Mouse (Mus musculus) stomach, embryonic 16.5 days (tissue): Measurements from ENCODE around the gene 5730522E02Rik. TPM values are rescaled to one million over a fixed set of nuclear protein-coding genes. Genes with fewer than 3 reads are reported as not detected.

Experiments
- ATAC-seq: fragments of 200-750 bp; cut with Nextera tagmentation; 2 replicates; pipeline ENCODE4 v1.8.0; 2017; ENCODE audit warnings: moderate number of reproducible peaks, moderate TSS enrichment; ENCODE audit not compliant: insufficient read depth, low FRiP score
- H3K27ac ChIP-seq: fragments of 300-500 bp; sonication (generic); 2 replicates; pipeline ENCODE4 v1.5.1; 2014; ENCODE audit warnings: low read length
- H3K27me3 ChIP-seq: fragments of 300-500 bp; sonication (generic); 2 replicates; pipeline ENCODE4 v1.6.1; 2014; ENCODE audit warnings: low read length, control low read depth, mixed read lengths; ENCODE audit not compliant: control insufficient read depth, insufficient read depth
- H3K36me3 ChIP-seq: fragments of 300-500 bp; sonication (generic); 2 replicates; pipeline ENCODE4 v1.6.1; 2014; ENCODE audit warnings: low read length; ENCODE audit not compliant: control insufficient read depth, insufficient read depth
- H3K4me1 ChIP-seq: fragments of 300-500 bp; sonication (generic); 2 replicates; pipeline ENCODE4 v1.6.1; 2014; ENCODE audit warnings: low read length, control low read depth, mixed read lengths; ENCODE audit not compliant: control insufficient read depth, insufficient read depth
- H3K4me2 ChIP-seq: fragments of 300-500 bp; sonication (generic); 2 replicates; pipeline ENCODE4 v1.6.1; 2014; ENCODE audit warnings: low read depth, low read length, mixed read lengths
- H3K4me3 ChIP-seq: fragments of 300-500 bp; sonication (generic); replicated peaks from 2 replicates; pipeline ENCODE4 v1.5.1; 2014; ENCODE audit warnings: mild to moderate bottlenecking, low read length
- H3K9ac ChIP-seq: fragments of 300-500 bp; sonication (generic); 2 replicates; pipeline ENCODE4 v1.6.1; 2014; ENCODE audit warnings: low read length
- H3K9me3 ChIP-seq: fragments of 300-500 bp; sonication (generic); replicated peaks from 2 replicates; pipeline ENCODE4 v1.6.1; 2016; ENCODE audit warnings: low read length, control low read depth; ENCODE audit not compliant: control insufficient read depth
- WGBS: fragments of 180-500 bp; shearing (Covaris S2); extraction: QIAGEN DNeasy Blood & Tissue Kit; methylation state at CpG from one replicate; pipeline ENCODE4 v1.1.7; 2014; 5-methylcytosine and 5-hydroxymethylcytosine counted together
- polyA plus RNA-seq: library from polyadenylated mRNA; unstranded; fragments of >200 nt; fragmentation: Nextera tagmentation; extraction: Ambion mirVana; gene quantifications from 2 replicates; pipeline ENCODE4 v1.2.1, GENCODE M21; 2015

5730522E02Rik gene
- polyA plus RNA-seq, 1 experiment from 2014 or later: 1.9 TPM

- H3K4me3 ChIP-seq: no peak overlapping the region
- no peak overlapping the region for H3K9ac ChIP-seq
- no peak overlapping the region for H3K4me2 ChIP-seq
- no peak overlapping the region for H3K27ac ChIP-seq
- H3K4me1 ChIP-seq: no peaks in the 10 kb centered on the region
- H3K27me3 ChIP-seq: no peaks in the 10 kb centered on the region
- 78% methylated on average over 11 of the region's 11 CpGs for WGBS
- no peaks in the 10 kb centered on the region for H3K36me3 ChIP-seq
- ATAC-seq: no peak
- no peaks in the 10 kb centered on the region for H3K9me3 ChIP-seq
Measured at GRCm38 (mm10) chr11:25704332-25705168, 506.0 kb downstream of the 5730522E02Rik start.

GRCm38 (mm10) chr11:25702791-25703190 lies 507.8 kb downstream of the 5730522E02Rik start:
- H3K4me2 ChIP-seq: no peak overlapping the region
- no peak overlapping the region for H3K27ac ChIP-seq
- H3K27me3 ChIP-seq: no peaks in the 10 kb centered on the region
- no peak for ATAC-seq
- H3K4me1 ChIP-seq: no peaks in the 10 kb centered on the region
- no peaks in the 10 kb centered on the region for H3K9me3 ChIP-seq
- no peaks in the 10 kb centered on the region for H3K36me3 ChIP-seq
- H3K9ac ChIP-seq: no peak overlapping the region
- no peak overlapping the region for H3K4me3 ChIP-seq
- WGBS: 80% methylated on average over 3 of the region's 3 CpGs

GRCm38 (mm10) chr11:25697508-25698193 lies 512.9 kb downstream of the 5730522E02Rik start:
- Histone ChIP-seq H3K4me1 (no peaks in the 10 kb centered on the region), H3K9ac (no peak overlapping the region), H3K27me3 (no peaks in the 10 kb centered on the region), H3K36me3 (no peaks in the 10 kb centered on the region), H3K4me2 (no peak overlapping the region), H3K27ac (no peak overlapping the region), H3K4me3 (no peak overlapping the region), H3K9me3 (no peaks in the 10 kb centered on the region)
- no peak for ATAC-seq
- WGBS: 54% methylated on average over 6 of the region's 6 CpGs

- WGBS: 74% methylated on average over 5 of the region's 5 CpGs
Measured at GRCm38 (mm10) chr11:25696168-25696567, 514.4 kb downstream of the 5730522E02Rik start.

GRCm38 (mm10) chr11:25684731-25685130 lies 525.8 kb downstream of the 5730522E02Rik start:
- H3K4me3 ChIP-seq: no peak overlapping the region

More at GRCm38 (mm10) chr11:25696168-25696567, 514.4 kb downstream of the 5730522E02Rik start:
- Histone ChIP-seq H3K9ac (no peak overlapping the region), H3K4me3 (no peak overlapping the region), H3K4me1 (no peaks in the 10 kb centered on the region), H3K36me3 (no peaks in the 10 kb centered on the region), H3K27me3 (no peaks in the 10 kb centered on the region), H3K9me3 (no peaks in the 10 kb centered on the region), H3K4me2 (no peak overlapping the region), H3K27ac (no peak overlapping the region)
- ATAC-seq: no peak

GRCm38 (mm10) chr11:25679856-25680255 lies 530.7 kb downstream of the 5730522E02Rik start:
- Histone ChIP-seq H3K9ac (no peak overlapping the region), H3K4me2 (no peak overlapping the region), H3K9me3 (no peaks in the 10 kb centered on the region), H3K27ac (no peak overlapping the region), H3K27me3 (no peaks in the 10 kb centered on the region), H3K4me1 (no peaks in the 10 kb centered on the region), H3K36me3 (no peaks in the 10 kb centered on the region), H3K4me3 (no peak overlapping the region)
- ATAC-seq: no peak
- WGBS: 67% methylated on average over 1 of the region's 1 CpGs

More at GRCm38 (mm10) chr11:25684731-25685130, 525.8 kb downstream of the 5730522E02Rik start:
- H3K9ac ChIP-seq: no peak overlapping the region
- H3K4me2 ChIP-seq: no peak overlapping the region
- no peak for ATAC-seq
- no peaks in the 10 kb centered on the region for H3K4me1 ChIP-seq
- no peaks in the 10 kb centered on the region for H3K27me3 ChIP-seq
- no peak overlapping the region for H3K27ac ChIP-seq
- no peaks in the 10 kb centered on the region for H3K36me3 ChIP-seq
- H3K9me3 ChIP-seq: no peaks in the 10 kb centered on the region
- 87% methylated on average over 4 of the region's 4 CpGs for WGBS

- Histone ChIP-seq H3K4me2 (no peak overlapping the region), H3K36me3 (no peaks in the 10 kb centered on the region), H3K27ac (no peak overlapping the region), H3K27me3 (no peaks in the 10 kb centered on the region), H3K4me3 (no peak overlapping the region), H3K9ac (no peak overlapping the region), H3K4me1 (no peaks in the 10 kb centered on the region), H3K9me3 (no peaks in the 10 kb centered on the region)
- 63% methylated on average over 3 of the region's 3 CpGs for WGBS
- no peak for ATAC-seq
Measured at GRCm38 (mm10) chr11:25674194-25674593, 536.4 kb downstream of the 5730522E02Rik start.

GRCm38 (mm10) chr11:25670018-25670417 lies 540.5 kb downstream of the 5730522E02Rik start:
- no peaks in the 10 kb centered on the region for H3K36me3 ChIP-seq
- no peak overlapping the region for H3K4me3 ChIP-seq
- no peaks in the 10 kb centered on the region for H3K9me3 ChIP-seq
- no peak for ATAC-seq
- 60% methylated on average over 4 of the region's 4 CpGs for WGBS
- H3K27ac ChIP-seq: no peak overlapping the region
- no peaks in the 10 kb centered on the region for H3K27me3 ChIP-seq
- H3K9ac ChIP-seq: no peak overlapping the region
- H3K4me2 ChIP-seq: no peak overlapping the region
- no peaks in the 10 kb centered on the region for H3K4me1 ChIP-seq

- Histone ChIP-seq H3K4me2 (no peak overlapping the region), H3K36me3 (no peaks in the 10 kb centered on the region), H3K9ac (no peak overlapping the region), H3K4me3 (no peak overlapping the region), H3K27ac (no peak overlapping the region), H3K27me3 (no peaks in the 10 kb centered on the region), H3K9me3 (no peaks in the 10 kb centered on the region), H3K4me1 (no peaks in the 10 kb centered on the region)
- 59% methylated on average over 3 of the region's 3 CpGs for WGBS
- ATAC-seq: no peak
Measured at GRCm38 (mm10) chr11:25664562-25665104, 545.9 kb downstream of the 5730522E02Rik start.
